Mouse (Mus musculus) right cerebral cortex, postnatal 36 days (tissue): ENCODE results near the gene Ap1s3.

Experiments used
- DNase-seq, 2 experiments: peaks; one replicate each; pipeline ENCODE4 v3.0.0; 2022; ENCODE audit warnings: low spot score in 2 of 2, mixed read lengths in 1 of 2

The Ap1s3 gene

GRCm38 (mm10) chr1:79592721-79593277, 79.0 kb downstream of the Ap1s3 start:
- no peak for DNase-seq

- no peak for DNase-seq
Observed at GRCm38 (mm10) chr1:79591091-79591490, 80.7 kb downstream of the Ap1s3 start.

DNA sequence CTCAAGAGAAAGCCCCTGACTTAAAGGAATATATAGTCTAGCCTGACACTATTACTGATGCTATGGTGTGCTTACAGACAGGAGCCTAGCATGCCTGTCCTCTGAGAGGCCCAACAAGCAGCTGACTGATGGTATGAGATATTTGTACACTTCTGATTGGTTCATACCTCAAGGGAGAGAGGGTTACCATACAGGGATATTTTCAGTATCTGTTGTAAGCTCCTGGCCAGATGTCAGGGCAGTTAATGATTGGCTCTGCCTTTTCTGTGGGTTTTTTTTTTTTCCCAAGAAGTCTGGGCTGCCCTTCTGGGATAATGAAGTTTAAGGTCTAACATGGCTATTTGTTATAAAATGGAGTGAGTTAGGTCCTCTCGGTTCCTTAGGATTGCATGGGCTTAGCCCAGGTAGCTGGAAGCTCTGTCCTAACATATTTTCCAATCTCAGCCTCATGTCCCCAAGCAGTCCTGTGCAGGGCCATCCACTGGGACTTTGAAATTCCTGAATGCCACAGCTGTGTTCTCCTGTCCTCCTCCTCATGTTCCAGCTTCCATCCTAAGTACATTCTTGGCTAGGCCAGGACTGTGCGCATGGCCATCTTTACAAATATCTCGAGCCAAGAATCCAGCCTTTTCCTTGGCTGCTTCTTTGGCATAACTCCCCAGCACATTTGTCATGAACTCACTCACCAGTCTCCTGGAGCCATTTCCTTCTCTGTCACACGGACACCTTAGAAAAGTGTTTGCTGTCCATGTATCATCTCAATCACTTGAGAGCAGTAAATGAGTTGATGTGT, 81.6 kb downstream of the Ap1s3 start:
- DNase-seq, result no peak

DNA sequence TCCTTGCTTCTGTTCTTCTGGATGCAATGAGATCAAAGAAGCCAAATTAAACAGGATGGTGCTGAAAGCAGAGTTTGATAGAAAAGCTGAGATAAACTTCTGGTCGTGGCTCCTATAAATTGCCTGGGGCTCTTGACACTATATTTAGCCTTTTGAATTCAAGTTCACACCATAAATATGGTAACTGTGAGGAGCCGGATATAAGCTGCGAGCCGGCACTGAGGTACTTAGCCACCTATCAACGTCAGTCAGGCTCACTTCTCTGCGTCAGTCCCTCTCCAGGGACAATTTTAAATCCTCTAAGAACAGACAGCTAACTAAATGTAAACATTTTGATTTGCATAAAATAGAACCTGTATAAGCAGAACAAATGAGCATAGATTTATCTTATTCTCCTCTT, 82.3 kb downstream of the Ap1s3 start:
- no peak for DNase-seq

DNA sequence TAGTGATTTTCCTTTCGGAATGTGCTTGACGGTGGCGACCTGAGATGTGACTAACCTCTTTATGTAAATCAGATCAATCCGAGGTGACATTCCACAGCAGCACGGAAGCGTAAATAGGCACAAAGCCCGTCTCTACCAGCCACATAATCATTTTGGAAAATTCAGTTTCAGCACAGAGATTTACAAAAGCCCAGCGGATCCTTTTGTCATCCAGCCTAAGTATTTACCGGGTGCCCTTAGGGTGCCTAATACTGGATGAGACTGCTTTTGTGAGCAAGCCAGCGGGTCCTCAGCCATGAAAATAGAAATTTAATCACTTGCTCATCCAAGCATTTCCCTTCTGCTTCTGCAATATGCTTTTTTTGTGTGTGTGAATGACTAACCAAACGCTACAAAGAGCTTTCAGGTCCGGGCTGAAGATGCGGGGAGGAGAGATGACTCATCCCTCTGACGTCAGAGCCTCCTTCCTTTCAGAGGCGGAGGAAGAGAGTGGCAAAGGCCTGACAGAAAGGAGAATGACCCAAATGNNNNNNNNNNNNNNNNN, 90.6 kb downstream of the Ap1s3 start:
- peak; percentile 66 to 82 for DNase-seq

DNA sequence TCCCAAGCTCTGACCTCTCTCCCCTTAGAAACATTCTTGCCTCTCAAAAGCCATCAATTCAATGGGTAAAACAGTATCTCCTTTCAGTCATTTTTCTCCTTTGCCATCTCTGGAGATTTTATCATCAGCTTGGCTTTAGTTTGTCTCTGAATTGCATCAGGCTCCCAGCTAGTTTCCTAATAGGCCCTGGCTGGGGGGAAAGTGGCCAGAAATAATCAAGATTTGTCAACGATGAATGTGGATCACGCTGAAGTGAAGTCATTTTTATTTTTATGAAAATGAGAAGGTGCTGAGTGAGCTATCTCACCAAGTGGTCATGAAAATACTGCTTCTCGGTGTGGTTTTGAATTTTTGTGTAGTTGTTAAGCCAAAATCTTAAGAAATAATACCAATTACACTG, 94.4 kb downstream of the Ap1s3 start:
- no peak for DNase-seq

- DNase-seq, result no peak
Observed at GRCm38 (mm10) chr1:79571912-79572311, 99.9 kb downstream of the Ap1s3 start.

DNA sequence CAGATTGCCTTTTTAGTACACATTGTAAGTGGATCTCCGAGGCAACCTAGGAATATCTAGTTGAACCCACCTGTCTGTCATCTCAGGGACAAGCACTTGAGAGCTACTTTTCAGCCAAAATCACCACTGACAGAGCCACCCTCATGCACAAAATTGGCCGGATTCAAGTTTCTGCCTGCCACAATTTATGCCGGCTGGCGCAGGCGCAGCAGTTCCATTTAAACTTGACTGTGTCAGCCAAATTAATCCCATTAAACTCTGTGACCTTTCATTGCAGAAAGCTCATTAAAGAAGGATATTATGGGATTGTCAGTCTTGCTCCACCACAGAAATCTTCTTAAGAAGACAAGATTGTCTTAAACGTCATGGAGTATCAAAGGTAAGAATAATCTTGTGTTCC, 100.6 kb downstream of the Ap1s3 start:
- no peak for DNase-seq

- no peak for DNase-seq
Observed at GRCm38 (mm10) chr1:79561186-79561585, 110.6 kb downstream of the Ap1s3 start.
